Mouse (Mus musculus): ENCODE results near the gene Svip. TPM values are rescaled to one million over a fixed set of nuclear protein-coding genes. Genes with fewer than 3 reads are reported as not detected.

The Svip gene
- total and polyA plus RNA-seq, 3 experiments = 2.9 to 5.6 TPM; not detected in 1

GRCm38 (mm10) chr7:51991020-51991419 lies 14.8 kb downstream of the Svip start:
- H3K4me3 ChIP-seq (ENCODE audit: control insufficient read depth in 1 of 2, insufficient read depth in 1 of 2, low read depth in 2 of 2, low read length in 2 of 2) = no peak overlapping the region
- H3K4me1 ChIP-seq (ENCODE audit: control insufficient read depth in 1 of 2, insufficient read depth in 2 of 2, low read length in 2 of 2) = peaks cover 10 to 25% of the 10 kb centered on the region in 2 experiments
- peak overlapping the region; percentile 64 for H3K27ac ChIP-seq (ENCODE audit: control insufficient read depth, low read depth, low read length)
- H3K79me2 ChIP-seq (ENCODE audit: control insufficient read depth, insufficient read depth, low read length, poor library complexity) = no peaks in the 10 kb centered on the region
- H3K27me3 ChIP-seq (ENCODE audit: control insufficient read depth in 1 of 2, insufficient read depth in 2 of 2, low read length in 2 of 2) = no peaks in the 10 kb centered on the region
- peaks cover 0 to 22% of the 10 kb centered on the region in 2 experiments; a peak in 2 of 4 replicates for H3K36me3 ChIP-seq (ENCODE audit: control insufficient read depth in 1 of 2, insufficient read depth in 2 of 2, low read length in 2 of 2)
- H3K9me3 ChIP-seq (replicated peaks; ENCODE audit: insufficient read depth, low read length) = no peaks in the 10 kb centered on the region
- DNase-seq (ENCODE audit: low read depth, low spot score) = peak; percentile 83
- H3K9ac ChIP-seq (ENCODE audit: control insufficient read depth, low read depth, low read length, poor library complexity, severe bottlenecking) = peak overlapping the region; percentile 29; the same call in 1 of the 2 replicates
- no peak for TF ChIP-seq ZC3H11A (IDR thresholded peaks at IDR 0.05; ENCODE audit: low read depth, low read length)
- no peak for TF ChIP-seq ZMIZ1 (IDR thresholded peaks at IDR 0.05; ENCODE audit: low read depth, low read length)
- peak; percentile 87 for TF ChIP-seq TCF12 (IDR thresholded peaks at IDR 0.05; ENCODE audit: low read depth, low read length)
- no peak for TF ChIP-seq SMC3 (IDR thresholded peaks at IDR 0.05; ENCODE audit: low read depth, low read length)
- TF ChIP-seq SIN3A (IDR thresholded peaks at IDR 0.05; ENCODE audit: low read length) = peak; percentile 56; the same call in 1 of the 2 replicates
- TF ChIP-seq TAL1 (IDR thresholded peaks at IDR 0.05; ENCODE audit: low read length) = peak; percentile 82
- peak; percentile 53; the same call in 1 of the 2 replicates for TF ChIP-seq MXI1 (IDR thresholded peaks at IDR 0.05; ENCODE audit: low read depth, low read length)
- TF ChIP-seq E2F4 (IDR thresholded peaks at IDR 0.05; ENCODE audit: borderline replicate concordance, low read depth, low read length) = no peak
- no peak for TF ChIP-seq ZNF384 (IDR thresholded peaks at IDR 0.05; ENCODE audit: low read depth, low read length)
- TF ChIP-seq GABPA (IDR thresholded peaks at IDR 0.05; ENCODE audit: low read depth, low read length) = no peak
- TF ChIP-seq POLR2AphosphoS2 (IDR thresholded peaks at IDR 0.05; ENCODE audit: low read length) = no peak
- peak; percentile 78 to 86 for TF ChIP-seq EP300 (IDR thresholded peaks at IDR 0.05; ENCODE audit: low read depth in 1 of 2, low read length in 2 of 2)
- TF ChIP-seq POLR2AphosphoS5 (IDR thresholded peaks at IDR 0.05; ENCODE audit: borderline replicate concordance, low read depth, low read length) = no peak
- TF ChIP-seq TBP (IDR thresholded peaks at IDR 0.05; ENCODE audit: low read depth, low read length) = no peak
- peak; percentile 76 for TF ChIP-seq ETS1 (IDR thresholded peaks at IDR 0.05; ENCODE audit: low read depth, low read length)
- TF ChIP-seq GATA1 (IDR thresholded peaks at IDR 0.05; ENCODE audit: low read depth, low read length) = peak; percentile 94
- peak; percentile 26; the same call in 1 of the 2 replicates for TF ChIP-seq RCOR1 (IDR thresholded peaks at IDR 0.05; ENCODE audit: low read depth, low read length)
- no peak for TF ChIP-seq BHLHE40 (IDR thresholded peaks at IDR 0.05; ENCODE audit: borderline replicate concordance, low read depth, low read length)

- Histone ChIP-seq H3K9ac (ENCODE audit: control insufficient read depth, low read depth, low read length, poor library complexity, severe bottlenecking) (no peak overlapping the region), H3K4me3 (ENCODE audit: control insufficient read depth in 1 of 2, insufficient read depth in 1 of 2, low read depth in 2 of 2, low read length in 2 of 2) (no peak overlapping the region), H3K9me3 (replicated peaks; ENCODE audit: insufficient read depth, low read length) (no peaks in the 10 kb centered on the region), H3K27me3 (ENCODE audit: control insufficient read depth in 1 of 2, insufficient read depth in 2 of 2, low read length in 2 of 2) (no peaks in the 10 kb centered on the region), H3K79me2 (ENCODE audit: control insufficient read depth, insufficient read depth, low read length, poor library complexity) (no peaks in the 10 kb centered on the region), H3K4me1 (ENCODE audit: control insufficient read depth in 1 of 2, insufficient read depth in 2 of 2, low read length in 2 of 2) (peaks cover 22 to 38% of the 10 kb centered on the region in 2 experiments), H3K36me3 (ENCODE audit: control insufficient read depth in 1 of 2, insufficient read depth in 2 of 2, low read length in 2 of 2) (peaks cover 0 to 39% of the 10 kb centered on the region in 2 experiments; a peak in 2 of 4 replicates), H3K27ac (ENCODE audit: control insufficient read depth, low read depth, low read length) (peak overlapping the region; percentile 54)
- TF ChIP-seq RCOR1 (IDR thresholded peaks at IDR 0.05; ENCODE audit: low read depth, low read length) (peak; percentile 57), RAD21 (IDR thresholded peaks at IDR 0.05; ENCODE audit: low read depth, low read length) (no peak), TCF12 (IDR thresholded peaks at IDR 0.05; ENCODE audit: low read depth, low read length) (0 out of 2 replicates have a peak, but pooled peaks have one; percentile 29), EP300 (IDR thresholded peaks at IDR 0.05; ENCODE audit: low read depth in 1 of 2, low read length in 2 of 2) (peak; percentile 45 to 59; a peak in 3 of 4 replicates), UBTF (IDR thresholded peaks at IDR 0.05; ENCODE audit: borderline replicate concordance, insufficient read depth, low read depth, low read length) (no peak), GATA1 (IDR thresholded peaks at IDR 0.05; ENCODE audit: low read depth, low read length) (no peak), TBP (IDR thresholded peaks at IDR 0.05; ENCODE audit: low read depth, low read length) (peak; percentile 57; the same call in 1 of the 2 replicates)
- DNase-seq (ENCODE audit: low read depth, low spot score) = peak; percentile 90
Measured at GRCm38 (mm10) chr7:51986909-51987308, 18.9 kb downstream of the Svip start.

Measured in MEL (cell line).